Mouse (Mus musculus) kidney, postnatal 10 days (tissue): ENCODE results near the gene Pex14.

ENCODE experiments used
- DNase-seq: peaks from one replicate; pipeline ENCODE4 v3.0.0; 2021; ENCODE audit warnings: mixed read lengths

Gene Pex14

DNA sequence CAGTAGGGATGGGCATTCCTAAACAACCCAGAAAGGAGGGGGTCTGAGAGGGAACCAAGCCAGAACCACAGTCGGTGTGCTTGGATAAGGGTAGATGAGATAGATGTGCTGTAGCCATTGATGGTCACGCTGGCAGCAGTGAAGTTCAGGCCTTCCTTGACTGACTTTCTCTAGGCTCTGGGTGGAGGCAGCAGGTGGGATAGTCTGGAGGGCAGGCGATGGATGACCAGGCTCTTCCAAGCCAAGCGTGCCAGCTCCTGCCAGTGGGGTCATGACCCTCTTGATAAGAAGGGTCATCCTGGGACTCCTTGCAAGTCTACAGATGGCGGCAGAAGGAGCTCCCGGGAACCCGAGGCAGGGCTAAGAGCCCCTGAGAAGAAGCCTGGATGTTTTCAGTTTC is 187.5 kb downstream of the Pex14 start:
- no peak for DNase-seq
